Mouse (Mus musculus) MN1 (cell line): ENCODE data around the gene Pparg.
A peak's percentile ranks its signal among the peaks of the same experiment; 100 is the strongest.

Experiments used
- DNase-seq: peaks from one replicate; pipeline ENCODE4 v3.0.0-alpha.2; 2016; ENCODE audit warnings: low spot score

Gene Pparg

DNA sequence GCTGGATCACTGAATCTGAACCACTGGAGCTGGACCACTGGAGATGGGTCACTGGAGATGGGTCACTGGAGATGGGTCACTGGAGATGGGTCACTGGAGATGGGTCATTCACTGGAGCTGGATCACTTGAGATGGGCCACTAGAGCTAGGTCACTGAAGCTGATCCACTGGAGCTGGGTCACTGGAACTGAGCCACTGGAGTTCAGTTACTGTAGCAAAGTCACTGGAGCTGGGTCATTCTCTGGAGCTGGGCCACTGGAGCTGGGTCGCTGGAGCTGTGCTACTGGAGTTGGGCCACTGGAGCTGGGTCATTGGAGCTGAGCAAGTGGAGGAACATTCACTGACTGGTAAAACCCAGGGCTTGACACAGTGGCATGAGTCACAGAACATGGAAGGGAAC is 145.7 kb downstream of the Pparg start:
- DNase-seq: no peak

DNA sequence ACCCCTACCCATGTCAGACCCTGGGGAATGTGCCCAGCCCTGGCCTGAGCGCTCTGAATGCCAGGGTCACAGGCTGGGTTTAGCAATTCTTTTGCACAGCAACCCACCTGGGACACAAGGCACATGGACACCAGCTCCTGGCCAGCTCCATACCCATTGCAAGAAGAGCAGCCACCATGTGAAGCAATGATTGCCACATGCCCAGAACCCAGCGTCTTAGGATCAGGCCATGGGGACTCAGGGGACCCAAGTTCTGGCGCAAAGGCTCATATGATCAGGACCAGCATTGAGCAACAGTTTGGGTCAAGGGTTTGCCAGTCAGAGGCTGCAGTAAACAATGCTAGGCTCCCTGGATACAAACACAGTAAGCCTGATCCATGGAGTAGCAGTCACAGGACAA is 150.7 kb downstream of the Pparg start:
- no peak for DNase-seq

DNA sequence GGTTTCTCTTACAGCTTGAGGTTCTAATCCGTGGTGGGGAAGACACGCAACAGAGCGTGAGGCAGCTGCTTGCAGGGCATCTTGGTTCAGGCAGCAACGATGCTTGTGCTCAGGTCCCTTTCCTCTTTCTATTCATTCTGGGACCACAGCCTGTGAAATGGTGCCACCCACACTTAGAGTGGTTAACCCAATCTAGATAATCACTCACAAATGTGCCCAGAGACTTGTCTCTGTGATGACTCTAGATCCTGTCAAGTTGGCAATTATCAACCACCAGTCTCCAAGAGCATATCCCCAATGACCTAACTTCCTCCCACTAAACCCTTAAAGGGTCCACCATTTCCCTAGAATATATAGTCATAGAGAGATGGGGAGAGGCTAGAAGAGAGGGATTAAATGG is 152.5 kb downstream of the Pparg start:
- DNase-seq: no peak

DNA sequence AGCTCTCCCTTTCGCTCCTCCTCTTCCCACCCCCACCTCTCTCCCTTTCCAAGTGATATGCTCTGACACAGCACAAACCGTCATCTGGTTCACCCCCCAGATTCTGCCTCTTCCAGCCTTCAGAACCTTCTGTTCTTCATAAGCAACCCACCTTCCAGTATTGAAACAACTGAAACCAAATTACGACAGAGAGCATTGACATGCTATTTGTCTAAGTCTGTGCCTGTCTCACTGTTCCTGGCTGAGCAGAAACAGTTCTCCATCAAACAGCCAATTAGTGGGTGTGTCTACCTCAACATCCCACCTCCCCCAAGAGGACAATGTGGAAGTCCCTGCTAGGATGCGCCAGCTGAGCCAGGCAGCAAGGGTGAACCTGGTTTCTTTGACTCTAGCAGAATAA is 157.2 kb downstream of the Pparg start:
- DNase-seq: no peak

DNA sequence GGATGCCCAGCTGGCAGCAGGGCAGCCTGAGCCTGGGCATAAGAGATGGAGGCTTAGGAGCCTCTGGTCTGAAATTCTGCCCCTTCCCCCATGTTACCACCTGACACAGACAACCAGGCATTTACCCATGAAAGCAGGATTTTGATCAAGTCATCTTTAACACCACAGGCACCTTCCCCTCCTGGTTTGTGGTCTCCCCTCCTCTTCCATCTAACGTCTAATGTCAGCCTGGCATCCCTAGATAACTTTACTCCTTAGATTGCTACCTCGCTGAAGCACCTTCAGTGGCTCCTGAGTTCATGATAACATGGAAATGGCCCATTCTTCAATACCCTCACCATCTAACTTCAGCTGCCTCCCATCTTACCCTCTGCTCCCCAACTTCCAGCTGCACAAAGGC is 157.6 kb downstream of the Pparg start:
- no peak for DNase-seq

DNA sequence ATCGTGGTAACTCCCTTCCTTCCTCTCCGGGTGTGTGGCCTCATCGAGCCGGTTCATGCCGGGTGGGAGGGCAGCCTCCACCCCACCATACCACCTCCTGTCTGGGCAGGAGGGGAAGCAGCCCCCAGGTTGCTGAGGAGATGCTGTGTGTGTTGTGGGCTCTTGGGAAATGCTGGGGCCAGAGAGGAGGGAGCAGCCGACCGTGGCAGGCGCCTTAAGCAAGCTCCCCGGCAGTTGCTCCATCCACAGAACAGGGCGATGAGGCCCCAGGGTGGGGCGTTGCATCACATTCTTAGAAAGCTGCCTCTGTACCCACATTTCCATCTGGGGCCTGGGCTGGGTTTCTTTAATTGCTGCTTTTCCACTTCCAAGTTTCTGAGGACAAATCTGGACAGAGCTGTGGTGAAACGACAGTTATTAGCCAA is 158.5 kb downstream of the Pparg start:
- DNase-seq: no peak

DNA sequence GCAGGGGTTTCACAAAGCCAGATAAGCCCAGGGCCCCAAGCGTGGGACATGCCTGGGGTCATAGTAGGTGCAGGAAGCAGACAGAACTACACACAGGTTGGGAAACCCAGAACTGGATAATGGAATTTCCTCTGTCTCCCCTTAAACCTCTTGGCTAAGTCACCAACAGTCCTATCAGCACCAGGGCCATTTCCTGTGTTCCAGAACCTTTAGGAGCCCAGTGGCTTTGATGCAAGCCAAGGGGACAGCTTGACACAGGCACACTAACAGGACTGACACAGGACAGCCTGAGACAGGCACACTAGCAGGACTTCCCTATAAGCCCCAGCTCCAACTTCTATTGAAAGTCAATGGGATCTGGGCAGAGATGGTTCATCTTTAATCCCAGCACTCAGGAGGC is 161.2 kb downstream of the Pparg start:
- no peak for DNase-seq

DNA sequence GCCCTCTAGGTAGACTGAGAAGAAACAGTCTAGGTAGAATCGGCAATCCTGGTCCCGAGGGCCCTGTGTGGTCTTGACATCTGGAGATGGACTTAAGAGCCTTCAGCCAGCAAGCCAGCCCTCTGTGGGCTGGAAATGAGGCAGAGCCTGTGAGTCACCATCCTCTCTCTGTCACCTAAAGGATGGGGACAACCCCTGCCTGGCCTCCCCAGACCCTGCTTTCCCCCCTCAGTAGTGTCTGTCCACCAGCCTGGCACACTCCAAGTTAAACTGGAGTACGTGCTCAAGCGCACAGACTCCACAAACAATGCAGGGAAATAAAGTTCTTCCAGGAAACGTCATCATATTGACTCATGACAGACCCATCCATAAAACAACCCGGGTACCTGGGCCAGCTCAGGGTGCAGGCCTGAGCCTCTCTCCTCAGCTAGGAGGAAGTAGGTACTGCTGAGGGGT is 162.0 kb downstream of the Pparg start:
- DNase-seq: peak; percentile 62

DNA sequence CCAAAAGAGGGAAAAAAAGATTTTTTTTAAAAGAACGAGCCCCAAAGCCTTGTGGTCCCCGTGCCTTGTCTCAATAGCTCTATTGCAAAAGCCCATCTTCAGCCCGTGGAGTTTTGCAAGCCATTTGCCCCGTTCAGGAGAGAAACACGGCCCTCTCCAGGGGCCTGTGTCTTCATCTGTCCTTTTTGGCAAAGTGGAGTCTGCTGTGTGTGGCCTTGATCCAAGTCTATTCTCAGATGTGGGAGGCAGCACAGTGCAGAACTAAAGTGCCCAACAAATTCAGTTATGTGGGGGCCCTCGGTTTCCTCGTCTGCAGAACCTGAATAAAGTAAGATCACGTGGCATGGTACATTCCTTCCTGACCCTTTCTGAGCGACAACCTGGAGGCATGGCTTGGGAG is 162.4 kb downstream of the Pparg start:
- no peak for DNase-seq

DNA sequence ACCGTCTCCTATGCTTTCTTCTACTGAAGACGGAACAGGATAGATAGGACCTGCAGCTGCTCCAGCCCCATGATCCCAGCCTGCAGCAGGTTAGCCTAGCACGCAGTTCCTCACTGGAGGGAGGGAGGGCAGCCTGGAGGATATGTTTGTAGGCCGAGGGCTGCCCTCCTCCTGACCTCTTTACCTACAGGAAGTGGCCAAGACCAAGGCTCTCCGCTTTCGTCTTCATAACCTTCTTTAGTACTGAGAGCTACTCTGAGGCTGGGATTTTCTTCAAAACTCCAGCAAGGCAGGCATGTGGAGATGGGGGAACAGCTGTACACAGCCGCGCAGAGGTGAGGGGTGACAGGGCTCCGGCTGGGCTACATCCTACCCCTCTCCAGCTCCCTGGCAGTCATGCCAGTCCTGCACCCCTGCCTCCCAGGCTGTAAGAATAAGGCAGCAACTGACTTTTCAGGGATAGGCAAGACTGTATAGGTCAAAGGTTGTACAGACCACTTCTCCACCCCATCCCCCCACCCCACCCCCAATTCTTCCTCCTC is 163.8 kb downstream of the Pparg start:
- no peak for DNase-seq

DNA sequence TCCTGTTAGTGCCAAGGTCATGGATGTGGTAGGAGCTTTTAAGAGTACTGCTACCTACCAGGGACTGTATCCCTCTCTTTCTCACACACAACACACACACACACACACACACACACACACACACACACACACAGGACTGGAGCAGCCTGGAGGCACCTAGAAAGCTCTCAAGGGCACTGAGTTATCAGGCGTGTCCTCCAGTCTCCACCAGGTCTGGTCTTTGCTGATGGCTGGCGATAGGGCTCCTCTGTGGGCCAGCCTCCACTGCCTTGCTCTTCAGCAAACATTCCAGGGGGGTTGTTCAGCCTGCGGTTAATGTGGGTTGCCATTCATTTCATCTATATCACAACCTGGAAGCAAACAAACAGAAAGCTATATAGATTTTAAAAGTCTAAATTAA is 166.7 kb downstream of the Pparg start:
- DNase-seq: no peak

DNA sequence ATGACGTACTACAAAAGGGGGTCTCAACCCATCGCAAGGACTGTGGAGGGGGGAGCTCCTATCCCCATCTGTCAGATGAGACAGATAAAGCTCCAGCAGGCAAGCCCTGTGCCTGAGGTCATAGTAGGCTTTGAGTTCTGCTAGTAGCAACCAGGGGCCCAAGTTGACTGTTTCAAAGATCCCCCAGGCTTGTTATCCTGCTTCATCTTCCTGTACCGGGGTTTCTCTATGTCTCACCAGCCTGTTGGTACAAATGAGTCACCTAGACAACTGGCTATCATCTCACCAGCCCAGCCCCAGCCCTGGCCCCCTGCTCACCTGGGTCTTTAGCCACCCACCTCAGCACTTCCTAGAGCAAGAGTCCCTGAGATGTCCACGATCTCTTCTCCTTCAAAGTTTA is 167.6 kb downstream of the Pparg start:
- no peak for DNase-seq

DNA sequence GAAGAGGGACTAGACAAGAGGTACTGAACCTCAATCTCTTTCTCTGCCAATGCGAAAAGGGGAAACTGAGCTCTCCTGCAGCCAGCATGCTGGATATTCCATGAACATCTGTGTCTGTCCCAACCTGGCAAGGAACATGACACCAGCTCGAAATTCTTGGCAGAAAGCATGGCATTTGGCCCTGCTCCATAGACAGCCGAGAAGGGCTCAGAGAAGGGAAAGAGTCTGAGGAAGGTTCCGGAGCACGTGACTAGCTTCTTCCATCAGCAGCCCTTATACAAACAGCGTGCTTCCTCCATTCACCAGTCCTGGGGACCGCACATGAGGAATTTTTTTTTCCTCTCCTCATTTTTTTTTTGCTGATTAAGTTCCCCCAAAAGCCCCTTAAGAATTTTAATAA is 173.9 kb downstream of the Pparg start:
- no peak for DNase-seq

DNA sequence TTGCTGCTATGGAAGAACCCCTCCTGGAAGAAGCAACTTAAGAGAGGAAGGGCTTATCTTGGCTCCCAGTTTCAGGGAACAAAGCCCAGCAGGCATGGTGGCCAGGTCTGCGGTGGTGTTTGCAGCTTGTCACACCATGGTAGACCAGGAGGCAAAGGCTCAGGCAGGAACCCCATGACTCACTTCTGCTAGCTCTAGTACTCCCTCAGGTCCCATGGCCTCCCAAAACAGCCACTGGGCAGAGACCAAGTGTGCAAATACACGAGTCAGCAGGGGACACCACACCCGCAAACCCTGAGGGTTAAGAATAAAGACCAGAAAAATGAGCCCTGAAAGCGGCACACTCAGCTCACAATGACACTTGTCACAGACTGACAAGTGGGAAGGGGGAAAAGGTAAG is 175.4 kb downstream of the Pparg start:
- no peak for DNase-seq

DNA sequence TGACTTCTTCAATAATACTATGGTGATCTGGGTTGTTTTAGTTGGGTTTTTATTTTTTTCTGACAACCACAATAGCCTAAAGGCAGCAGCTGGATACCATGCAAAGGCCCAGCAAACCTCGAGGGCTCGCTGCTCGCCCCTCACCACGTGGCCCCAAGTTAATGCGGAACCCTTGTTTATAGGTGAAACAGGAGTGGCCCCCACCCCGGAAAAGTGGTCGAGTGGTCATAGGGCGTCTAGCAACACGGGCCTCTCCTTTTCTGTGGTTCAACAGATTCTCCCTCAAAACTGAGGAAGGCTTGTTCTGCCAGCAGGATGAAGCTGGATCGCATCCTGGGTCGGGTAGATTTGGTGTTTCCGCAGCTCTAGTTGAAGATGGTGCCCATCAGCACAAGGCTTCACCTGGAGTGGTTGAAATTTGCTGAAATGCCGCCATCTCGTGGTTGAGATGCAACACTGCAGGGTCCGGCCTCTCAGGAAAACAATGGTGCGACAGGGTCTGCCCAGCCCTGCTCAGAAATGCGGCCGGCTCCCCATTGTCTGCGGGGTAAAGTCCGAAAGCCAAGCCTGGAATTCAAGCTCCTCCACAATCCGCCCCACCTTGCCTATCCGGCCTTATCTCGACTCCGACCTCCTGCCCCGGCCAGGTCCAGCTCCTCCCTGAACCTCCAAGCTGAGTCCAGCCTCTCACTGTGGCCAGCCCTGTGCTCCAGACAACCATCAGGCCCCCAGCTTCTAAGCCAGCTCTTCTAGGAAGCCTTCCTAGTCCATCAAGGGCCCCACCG is 178.1 kb downstream of the Pparg start:
- peak; percentile 82 for DNase-seq
